Mouse (Mus musculus): ENCODE results near the gene Sgf29.

- TF ChIP-seq GATA1 (IDR thresholded peaks at IDR 0.05; ENCODE audit: borderline replicate concordance, low read length) = no peak
- TF ChIP-seq FLI1 (IDR thresholded peaks at IDR 0.05; ENCODE audit: low read length) = no peak
These were observed 72.5 kb downstream of the Sgf29 start for GRCm38 (mm10) chr7:126721635-126722034.
